Mouse (Mus musculus) bone marrow, adult 2 months (tissue): ENCODE measurements at regions not wholly inside any gene's neighbourhood (a gene's known extent, or its start where the extent isn't known, plus 50 kb on each side); places are given as distances from the start of the nearest gene placed in this dataset.

Experiments used
- CTCF ChIP-seq: fragments of 200-500 bp; IDR thresholded peaks from 2 replicates; pipeline ENCODE4 v1.5.1; 2011; ENCODE audit warnings: low read length, control low read depth; ENCODE audit not compliant: control insufficient read depth, insufficient read depth
- POLR2A ChIP-seq: fragments of 200-500 bp; IDR thresholded peaks from 2 replicates; pipeline ENCODE4 v1.6.1; 2011; ENCODE audit warnings: low read depth, mild to moderate bottlenecking, control low read depth, low read length, borderline replicate concordance; ENCODE audit not compliant: control insufficient read depth

DNA sequence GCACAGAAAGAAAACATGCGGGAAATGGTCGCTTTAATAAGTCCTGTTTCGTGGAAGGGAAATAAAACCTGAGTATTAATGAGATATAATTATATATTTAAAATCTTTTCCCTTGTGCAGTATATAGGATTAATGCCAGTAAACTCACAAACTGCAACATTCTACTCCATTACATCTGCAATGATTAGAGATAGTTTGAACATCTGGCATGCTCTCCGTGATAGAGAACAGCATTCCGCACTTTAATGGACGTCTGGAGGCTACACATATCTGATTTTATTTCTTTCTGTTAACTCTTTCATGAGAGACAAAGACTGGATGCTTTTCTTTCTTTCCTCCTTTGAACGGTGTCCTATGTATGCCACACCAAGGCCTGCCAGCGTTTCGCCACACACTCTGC, 480.9 kb downstream of the Zfp536 start:
- TF ChIP-seq POLR2A (no peak), CTCF (no peak)
